Mouse (Mus musculus) ovary, adult 10 weeks (tissue): ENCODE measurements around the gene Hus1b. TPM values are rescaled to one million over a fixed set of nuclear protein-coding genes. Genes with fewer than 3 reads are reported as not detected.

Experiments used
- polyA plus RNA-seq: library from polyadenylated mRNA; stranded (reverse); fragments of 350-450 nt; fragmentation: Illumina TruSeq; extraction: RNeasy Lipid Tissue Mini Kit (QIAGEN cat#74804); gene quantifications from one replicate; pipeline ENCODE4 v1.2.3, GENCODE M21; 2014

Hus1b gene
- polyA plus RNA-seq, result not detected

DNA sequence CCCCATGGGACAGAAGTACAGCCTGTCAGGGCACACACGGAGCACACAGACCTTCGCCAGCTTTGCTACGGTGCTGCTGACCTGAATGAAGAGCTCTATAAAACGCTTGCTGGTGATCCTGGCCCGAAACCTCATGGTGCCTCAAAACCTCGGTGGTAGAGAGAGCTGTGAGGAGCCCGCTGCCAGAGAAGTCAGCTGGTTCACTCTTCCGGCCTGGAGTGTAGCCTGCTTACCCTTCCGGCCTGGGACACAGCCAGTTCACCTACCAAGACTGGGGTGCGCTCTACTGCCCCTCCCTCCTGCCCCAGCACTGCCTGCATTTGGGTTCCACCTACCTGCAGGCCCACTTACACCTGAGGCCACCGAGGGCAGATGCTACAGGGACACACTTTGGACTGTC, at the start of gene Hus1b:
Hus1b (minus strand) TSS at position 220 of the 400 bp plus-strand sequence.

DNA sequence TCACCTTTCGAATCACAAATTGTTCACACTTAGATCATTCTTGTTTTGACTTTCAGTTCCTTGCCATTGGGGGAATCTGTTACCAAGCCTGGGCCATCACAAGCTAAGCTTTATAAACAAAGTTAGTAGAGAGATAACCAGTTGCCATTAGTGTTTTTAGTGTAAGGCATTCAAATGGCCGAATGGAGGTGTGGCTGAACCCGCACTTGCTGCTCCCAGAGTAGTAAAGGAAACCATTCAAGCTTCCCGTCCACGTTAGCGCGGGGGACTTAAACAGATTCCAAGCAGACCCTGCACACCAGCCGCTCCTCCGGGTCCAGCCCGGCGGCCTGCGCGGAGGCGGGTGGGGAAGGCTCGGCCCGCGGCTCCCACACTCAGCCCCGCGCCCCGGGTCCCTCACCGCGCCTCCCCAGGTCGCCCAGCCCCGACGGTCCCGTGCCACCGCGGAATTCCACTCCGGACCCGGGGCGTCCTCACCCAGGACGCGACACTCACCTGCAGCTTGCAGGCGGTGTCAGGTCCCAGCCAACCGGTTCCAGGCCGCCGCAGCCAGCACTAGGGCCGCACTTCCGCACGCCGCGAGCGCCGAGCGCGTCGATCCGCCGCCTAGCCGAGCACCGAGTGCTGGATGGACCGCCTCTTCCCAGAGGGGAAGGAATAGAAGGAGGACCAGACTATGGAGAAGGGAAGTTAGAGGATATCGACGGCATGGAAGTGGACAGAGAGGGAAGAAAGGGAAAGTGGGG, 26.1 kb upstream of the Hus1b start, which contains the start of the genes Exoc2 and Gm5447:
Exoc2 (minus strand) TSS at position 593 of the 746 bp plus-strand sequence.
Gm5447 (plus strand) TSS at position 704 of the 746 bp plus-strand sequence.

Other genes starting within 250 kb of the Hus1b start
- gene Irf4, start 198.5 kb downstream of the Hus1b start, polyA plus RNA-seq, result 1.5 TPM
- gene Exoc2, start 26.3 kb upstream of the Hus1b start, polyA plus RNA-seq, result 50.2 TPM
- gene Gm5447, start 26.4 kb upstream of the Hus1b start, polyA plus RNA-seq, result not detected